Mouse (Mus musculus) embryonic fibroblast, embryonic 13.5 days (primary cell): ENCODE measurements around the gene Tlk1. TPM values are rescaled to one million over a fixed set of nuclear protein-coding genes. Genes with fewer than 3 reads are reported as not detected.

Source experiments
- H3K27ac ChIP-seq: 2 replicates; pipeline ENCODE4 v1.5.1; 2012; ENCODE audit warnings: low read length, control low read depth, inconsistent platforms; ENCODE audit not compliant: insufficient read depth
- H3K4me1 ChIP-seq: 2 replicates; pipeline ENCODE4 v1.6.1; 2011; ENCODE audit warnings: low read length; ENCODE audit not compliant: control insufficient read depth, insufficient read depth
- H3K4me3 ChIP-seq: 2 replicates; pipeline ENCODE4 v1.5.1; 2011; ENCODE audit warnings: mild to moderate bottlenecking, control low read depth, low read length; ENCODE audit not compliant: insufficient read depth
- CTCF ChIP-seq: IDR thresholded peaks from 2 replicates; pipeline ENCODE4 v1.5.1; 2011; ENCODE audit warnings: mild to moderate bottlenecking, control low read depth, low read length, moderate library complexity, borderline replicate concordance; ENCODE audit not compliant: insufficient read depth
- POLR2A ChIP-seq: IDR thresholded peaks from 2 replicates; pipeline ENCODE4 v1.6.1; 2011; ENCODE audit warnings: low read depth, mild to moderate bottlenecking, control low read depth, low read length, moderate library complexity
- polyA plus RNA-seq: library from polyadenylated mRNA; stranded (reverse); fragments of >200 nt; gene quantifications from 2 replicates; pipeline ENCODE4 v1.2.4, GENCODE M21; 2011; ENCODE audit warnings: low read depth; ENCODE audit not compliant: missing spikeins, insufficient read length

Tlk1 gene
- 52.9 and 59.1 TPM in 2 replicates for polyA plus RNA-seq

DNA sequence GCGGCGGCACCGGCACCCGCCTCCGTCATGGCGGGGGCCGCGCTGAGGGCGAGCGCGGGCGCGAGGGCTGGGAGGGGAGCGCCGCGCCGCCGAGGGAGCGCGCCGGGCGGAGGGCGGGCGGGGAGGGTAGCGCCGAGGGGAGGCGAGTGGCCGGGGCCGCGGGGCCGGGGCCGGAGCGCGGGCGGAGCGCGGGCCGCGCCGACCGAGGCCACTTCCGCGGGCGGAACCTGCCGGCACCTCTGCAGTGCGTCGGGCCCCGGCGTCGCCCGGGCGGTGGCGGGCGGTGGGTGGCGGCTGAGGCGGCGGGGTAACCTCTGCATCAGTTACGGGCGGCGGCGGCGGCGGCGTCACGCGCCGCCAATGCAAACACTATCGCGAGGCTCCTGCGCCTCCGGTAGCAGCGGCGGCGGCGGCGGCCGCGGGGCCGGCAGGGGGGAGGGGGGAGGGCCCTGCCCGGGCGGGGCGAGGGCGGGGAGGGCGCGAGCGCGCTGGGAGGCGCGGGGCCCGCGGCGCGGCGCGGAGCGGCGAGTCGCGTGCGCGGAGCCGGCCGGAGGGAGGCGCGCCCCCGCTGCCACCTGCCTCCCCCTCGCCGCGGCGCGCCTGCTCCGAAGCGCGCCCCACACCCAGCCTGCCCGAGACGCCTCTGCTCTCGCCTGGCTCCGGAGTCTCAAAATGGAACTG, at the start of gene Tlk1:
Gene Tlk1 (minus strand): TSS at position 358 of the 681 bp plus-strand sequence.
- Histone ChIP-seq H3K27ac (peak within 1 kb of the TSS; percentile 93), H3K4me1 (no peaks in the 10 kb centered on the region)
- peak; percentile 33; the same call in 1 of the 2 replicates for TF ChIP-seq POLR2A
- no peak for TF ChIP-seq CTCF

DNA sequence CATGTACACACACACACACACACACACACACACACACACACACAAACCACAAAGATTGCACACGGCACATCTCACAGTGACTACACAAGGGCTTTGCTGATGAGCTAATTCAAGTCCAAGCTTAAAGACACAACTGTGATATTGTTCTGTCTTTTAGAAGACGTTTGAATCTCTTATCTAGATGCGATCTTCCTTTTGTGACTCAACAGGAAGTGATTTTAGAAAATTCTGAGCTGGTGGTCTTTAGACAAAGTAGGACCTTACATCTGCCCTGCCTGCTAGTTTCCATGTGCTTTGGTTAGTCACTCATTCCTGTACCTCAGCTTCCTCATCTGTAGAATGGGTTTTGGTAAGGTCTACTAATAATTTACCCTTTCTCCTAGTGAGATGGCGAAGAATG, 49.6 kb upstream of the Tlk1 start:
- Histone ChIP-seq H3K4me3 (no peak overlapping the region), H3K4me1 (no peaks in the 10 kb centered on the region), H3K27ac (no peak overlapping the region)
- TF ChIP-seq CTCF: no peak
- TF ChIP-seq POLR2A: no peak

More for the DNA sequence above, at the start of gene Tlk1:
- peak within 1 kb of the TSS; percentile 100 for H3K4me3 ChIP-seq

DNA sequence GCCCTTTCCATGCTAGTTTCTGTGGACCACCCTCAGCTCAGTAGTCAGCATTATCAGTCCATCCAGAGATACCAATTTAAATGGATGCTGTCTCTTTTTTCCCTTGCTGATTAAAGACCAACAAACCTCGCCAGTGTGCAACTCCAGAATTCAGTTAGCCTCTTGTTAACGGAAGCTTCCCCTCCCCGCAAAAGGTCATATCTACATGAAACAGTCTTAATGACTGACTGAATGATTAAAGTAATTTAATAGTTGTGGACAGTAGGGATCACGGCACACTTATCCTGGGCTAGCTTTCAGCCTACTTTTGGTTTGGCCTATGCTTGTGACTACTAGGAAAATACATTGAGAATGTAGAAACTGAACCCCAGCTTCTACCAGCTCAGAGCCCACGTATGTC, 47.6 kb upstream of the Tlk1 start:
- H3K4me3 ChIP-seq: no peak overlapping the region
- no peaks in the 10 kb centered on the region for H3K4me1 ChIP-seq
- no peak overlapping the region for H3K27ac ChIP-seq
- TF ChIP-seq POLR2A (no peak), CTCF (no peak)

DNA sequence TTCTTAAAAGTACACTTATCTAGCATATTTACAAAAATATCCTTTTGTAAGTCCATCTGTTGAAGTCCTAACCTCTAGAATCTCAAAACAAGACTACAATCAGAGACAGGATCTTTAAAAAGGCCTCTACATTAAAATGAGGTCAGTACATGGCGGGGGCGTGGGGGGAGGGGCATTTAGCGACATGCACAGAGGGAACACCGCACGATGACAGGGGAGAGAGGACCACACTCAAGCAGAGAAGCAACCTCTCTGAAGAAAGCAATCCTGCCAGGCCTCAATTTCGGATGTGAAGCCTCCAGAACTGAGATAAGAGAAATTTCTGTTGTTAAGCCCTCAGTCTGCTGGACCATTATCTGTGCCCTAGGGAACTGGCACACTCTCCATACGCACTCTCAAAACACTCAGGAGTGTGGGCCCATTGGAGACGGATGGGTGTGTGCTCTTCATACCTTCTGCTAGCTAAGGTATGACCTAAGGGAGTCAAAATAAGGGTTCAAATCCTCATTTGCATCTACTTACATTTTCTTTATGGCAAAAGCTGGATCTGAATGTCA, 46.0 kb upstream of the Tlk1 start:
- Histone ChIP-seq H3K4me1 (no peaks in the 10 kb centered on the region), H3K4me3 (no peak overlapping the region), H3K27ac (no peak overlapping the region)
- TF ChIP-seq POLR2A (no peak), CTCF (no peak)

DNA sequence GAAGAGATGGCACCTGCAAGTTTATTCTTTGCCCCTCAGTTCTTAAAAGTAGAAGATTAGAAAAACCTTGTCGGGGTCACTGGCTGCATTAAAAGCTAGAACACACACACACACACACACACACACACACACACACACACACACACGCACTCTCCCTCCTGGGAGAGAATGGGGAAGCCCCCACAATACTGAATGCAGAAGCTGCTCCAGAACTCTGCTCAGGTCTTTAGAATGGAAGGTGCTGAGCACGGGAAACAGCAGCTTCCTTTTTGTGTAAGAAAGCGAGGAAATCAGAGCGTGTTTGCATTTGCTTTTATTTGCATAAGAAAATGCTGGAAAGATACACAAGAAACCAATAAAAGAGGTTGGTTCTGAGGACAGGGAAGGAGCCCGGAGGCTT, 45.3 kb upstream of the Tlk1 start:
- H3K4me3 ChIP-seq: no peak overlapping the region
- H3K4me1 ChIP-seq: no peaks in the 10 kb centered on the region
- TF ChIP-seq POLR2A (no peak), CTCF (no peak)
- H3K27ac ChIP-seq: no peak overlapping the region

DNA sequence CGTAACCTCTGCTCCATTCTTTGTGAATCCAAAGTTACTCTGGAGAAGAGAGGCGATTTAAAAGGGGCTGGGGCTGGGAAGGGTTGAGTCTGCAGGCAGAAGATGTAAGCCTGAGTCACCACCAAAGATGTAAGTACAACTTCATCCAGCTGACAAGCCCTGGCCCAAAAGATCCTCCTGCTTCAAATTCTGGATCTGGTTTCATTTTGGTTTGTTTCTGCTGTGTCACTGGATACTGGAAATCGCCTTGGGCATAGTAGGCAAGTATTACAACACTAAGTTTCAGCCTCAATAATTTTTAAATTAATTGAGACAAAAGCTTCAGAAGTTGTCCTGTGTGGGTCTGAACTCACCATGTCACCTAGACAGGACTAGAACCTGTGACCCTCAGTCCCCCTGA, 43.6 kb upstream of the Tlk1 start:
- no peak for TF ChIP-seq POLR2A
- TF ChIP-seq CTCF: no peak
- Histone ChIP-seq H3K27ac (no peak overlapping the region), H3K4me1 (no peaks in the 10 kb centered on the region), H3K4me3 (no peak overlapping the region)

DNA sequence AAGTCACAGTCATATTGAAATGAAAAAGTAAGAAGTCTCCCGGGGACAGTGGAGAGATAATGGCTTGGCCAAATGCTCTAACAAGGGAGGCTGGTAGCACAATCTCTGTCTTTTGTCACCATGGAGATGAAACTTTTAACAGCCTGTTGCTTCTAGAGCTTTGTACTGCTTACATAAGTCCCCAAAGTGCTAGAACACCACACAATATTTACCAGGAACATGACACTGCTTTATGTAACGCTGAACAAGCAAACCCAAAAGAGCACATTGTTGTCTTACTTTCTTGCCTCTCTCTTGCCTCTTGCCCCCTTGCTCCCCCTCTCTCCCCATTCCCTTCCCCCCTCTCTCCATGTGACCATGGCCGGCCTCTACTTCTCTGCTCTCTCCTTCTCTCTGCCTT, 41.7 kb upstream of the Tlk1 start:
- Histone ChIP-seq H3K4me1 (no peaks in the 10 kb centered on the region), H3K4me3 (no peak overlapping the region), H3K27ac (no peak overlapping the region)
- TF ChIP-seq CTCF (no peak), POLR2A (no peak)

DNA sequence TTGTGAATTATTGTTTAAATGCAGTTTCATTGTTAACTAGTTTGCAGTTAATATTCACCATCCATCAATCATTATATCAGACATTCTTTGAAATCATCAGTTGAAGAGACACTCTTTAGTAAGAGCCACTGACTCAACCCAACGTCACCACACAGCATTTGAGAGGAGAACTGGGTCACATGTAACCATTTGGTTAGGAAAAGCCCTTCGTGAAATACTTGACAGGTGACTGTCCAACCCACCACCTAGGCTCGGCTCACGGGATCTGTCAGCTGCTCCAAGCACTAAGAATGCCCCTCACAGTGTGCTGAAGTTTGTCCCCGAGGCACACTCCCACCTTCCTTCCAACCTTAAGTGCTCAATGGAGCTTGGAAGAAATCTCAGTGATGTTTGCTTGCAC, 37.4 kb upstream of the Tlk1 start:
- Histone ChIP-seq H3K4me3 (no peak overlapping the region), H3K4me1 (no peaks in the 10 kb centered on the region), H3K27ac (no peak overlapping the region)
- no peak for TF ChIP-seq CTCF
- TF ChIP-seq POLR2A: no peak

DNA sequence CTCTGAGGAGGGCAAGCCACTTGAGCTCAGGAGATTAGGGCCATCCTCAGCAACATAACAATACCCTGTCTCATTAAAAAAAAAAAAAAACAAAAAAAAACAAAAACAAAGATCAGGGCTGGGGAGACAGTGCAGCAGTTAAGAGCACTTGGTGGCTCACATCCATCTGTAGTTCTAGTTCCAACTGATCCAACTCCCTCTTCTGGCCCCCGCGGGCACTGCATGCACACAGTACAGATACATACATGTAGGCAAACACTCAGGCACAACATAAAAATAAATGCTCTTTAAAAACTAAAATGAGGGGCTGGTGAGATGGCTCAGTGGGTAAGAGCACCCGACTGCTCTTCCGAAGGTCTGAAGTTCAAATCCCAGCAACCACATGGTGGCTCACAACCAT, 34.2 kb upstream of the Tlk1 start:
- TF ChIP-seq CTCF: no peak
- TF ChIP-seq POLR2A: no peak

DNA sequence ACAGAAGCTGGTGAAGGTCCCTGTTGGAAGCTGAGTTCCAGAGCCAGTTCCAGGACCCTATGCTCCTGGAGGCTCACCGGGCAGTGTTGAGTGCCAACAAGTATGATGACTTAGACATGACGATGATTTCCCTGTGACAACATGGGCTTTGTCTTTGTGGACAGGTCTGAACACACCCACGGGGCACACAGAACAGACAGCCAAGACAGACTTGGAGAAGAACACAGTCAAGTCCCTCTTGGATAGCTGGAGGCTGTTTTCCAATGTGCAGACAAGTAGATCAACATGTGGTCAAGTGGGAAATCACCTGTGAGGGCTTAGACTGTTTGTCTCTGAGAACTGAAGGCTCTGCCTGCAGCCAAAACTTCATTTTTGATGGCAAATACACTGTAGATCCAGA, 31.4 kb upstream of the Tlk1 start:
- H3K4me3 ChIP-seq: no peak overlapping the region
- no peak for TF ChIP-seq CTCF
- no peak for TF ChIP-seq POLR2A

More for the DNA sequence above, 34.2 kb upstream of the Tlk1 start:
- Histone ChIP-seq H3K4me1 (no peaks in the 10 kb centered on the region), H3K27ac (no peak overlapping the region), H3K4me3 (no peak overlapping the region)

More for the DNA sequence above, 31.4 kb upstream of the Tlk1 start:
- Histone ChIP-seq H3K4me1 (no peaks in the 10 kb centered on the region), H3K27ac (no peak overlapping the region)
